Mouse (Mus musculus) olfactory bulb, adult 2 months (tissue): Measurements from ENCODE around the gene Exoc5.

ENCODE experiments used
- CTCF ChIP-seq: fragments of 200-500 bp; IDR thresholded peaks from 2 replicates; pipeline ENCODE4 v1.5.1; 2012; ENCODE audit warnings: low read depth, mild to moderate bottlenecking, low read length, moderate library complexity; ENCODE audit not compliant: insufficient read depth
- POLR2A ChIP-seq: fragments of 200-500 bp; IDR thresholded peaks from 2 replicates; pipeline ENCODE4 v1.6.1; 2012; ENCODE audit warnings: mild to moderate bottlenecking, low read depth, low read length, moderate library complexity; ENCODE audit not compliant: insufficient read depth

GRCm38 (mm10) chr14:49072837-49073236 lies 6.4 kb upstream of the Exoc5 start:
- TF ChIP-seq CTCF (no peak), POLR2A (no peak)
